Mouse (Mus musculus): ENCODE measurements at regions not wholly inside any gene's neighbourhood (a gene's known extent, or its start where the extent isn't known, plus 50 kb on each side); places are given as distances from the start of the nearest gene placed in this dataset.

- DNase-seq (ENCODE audit: low spot score), result no peak
Measured at GRCm38 (mm10) chr4:32179707-32180241, 58.8 kb upstream of the Bach2 start.

- no peak for DNase-seq (ENCODE audit: low spot score)
Measured at GRCm38 (mm10) chr4:32183791-32184190, 54.8 kb upstream of the Bach2 start.

- DNase-seq (ENCODE audit: low spot score), result no peak
Measured at GRCm38 (mm10) chr4:32185986-32186385, 52.6 kb upstream of the Bach2 start.

- DNase-seq (ENCODE audit: low spot score), result no peak
Measured at GRCm38 (mm10) chr4:32187154-32187553, 51.5 kb upstream of the Bach2 start.

- DNase-seq (ENCODE audit: low spot score), result no peak
Measured at GRCm38 (mm10) chr4:32188076-32188475, 50.5 kb upstream of the Bach2 start.

- no peak for DNase-seq (ENCODE audit: low spot score)
Measured at GRCm38 (mm10) chr4:32188752-32189415, 49.7 kb upstream of the Bach2 start.

All from c-Kit-positive CD71-positive TER-119-positive erythroid progenitor cells, embryonic 14.5 days (primary cell).